Mouse (Mus musculus) heart, embryonic 15.5 days (tissue): ENCODE data around the gene Baiap2l2. TPM values are rescaled to one million over a fixed set of nuclear protein-coding genes. Genes with fewer than 3 reads are reported as not detected.

ENCODE experiments used
- ATAC-seq: fragments of 200-750 bp; cut with Nextera tagmentation; replicated peaks from 2 replicates; pipeline ENCODE4 v1.8.0; 2017; ENCODE audit warnings: low read depth, moderate TSS enrichment; ENCODE audit not compliant: insufficient number of reproducible peaks, insufficient read depth, low FRiP score
- H3K27ac ChIP-seq: fragments of 300-500 bp; sonication (generic); 2 replicates; pipeline ENCODE4 v1.5.1; 2015; ENCODE audit warnings: mild to moderate bottlenecking, inconsistent platforms
- H3K27me3 ChIP-seq: fragments of 300-500 bp; sonication (generic); 2 replicates; pipeline ENCODE4 v1.6.1; 2015; ENCODE audit warnings: inconsistent platforms
- H3K36me3 ChIP-seq: fragments of 300-500 bp; sonication (generic); 2 replicates; pipeline ENCODE4 v1.6.1; 2015; ENCODE audit warnings: mild to moderate bottlenecking, inconsistent platforms
- H3K4me1 ChIP-seq: fragments of 300-500 bp; sonication (generic); replicated peaks from 2 replicates; pipeline ENCODE4 v1.6.1; 2015; ENCODE audit warnings: inconsistent platforms
- H3K4me2 ChIP-seq: fragments of 300-500 bp; sonication (generic); 2 replicates; pipeline ENCODE4 v1.6.1; 2015; ENCODE audit warnings: inconsistent platforms, mild to moderate bottlenecking, moderate library complexity
- H3K4me3 ChIP-seq: fragments of 300-500 bp; sonication (generic); 2 replicates; pipeline ENCODE4 v1.5.1; 2015; ENCODE audit warnings: mild to moderate bottlenecking, inconsistent platforms
- H3K9ac ChIP-seq: fragments of 300-500 bp; sonication (generic); 2 replicates; pipeline ENCODE4 v1.6.1; 2015; ENCODE audit warnings: mild to moderate bottlenecking, inconsistent platforms
- H3K9me3 ChIP-seq: fragments of 300-500 bp; sonication (generic); replicated peaks from 2 replicates; pipeline ENCODE4 v1.6.1; 2016; ENCODE audit warnings: inconsistent platforms
- WGBS: fragments of 180-500 bp; shearing (Covaris S2); methylation state at CpG from one replicate; pipeline ENCODE4 v1.1.7; 2015; ENCODE audit warnings: mixed read lengths; 5-methylcytosine and 5-hydroxymethylcytosine counted together
- polyA plus RNA-seq: library from polyadenylated mRNA; unstranded; fragments of >200 nt; fragmentation: Nextera tagmentation; extraction: Ambion mirVana; gene quantifications from 2 replicates; pipeline ENCODE4 v1.2.1, GENCODE M21; 2015

Gene Baiap2l2
- polyA plus RNA-seq, 1 experiment from 2014 or later, result 9.9 TPM

DNA sequence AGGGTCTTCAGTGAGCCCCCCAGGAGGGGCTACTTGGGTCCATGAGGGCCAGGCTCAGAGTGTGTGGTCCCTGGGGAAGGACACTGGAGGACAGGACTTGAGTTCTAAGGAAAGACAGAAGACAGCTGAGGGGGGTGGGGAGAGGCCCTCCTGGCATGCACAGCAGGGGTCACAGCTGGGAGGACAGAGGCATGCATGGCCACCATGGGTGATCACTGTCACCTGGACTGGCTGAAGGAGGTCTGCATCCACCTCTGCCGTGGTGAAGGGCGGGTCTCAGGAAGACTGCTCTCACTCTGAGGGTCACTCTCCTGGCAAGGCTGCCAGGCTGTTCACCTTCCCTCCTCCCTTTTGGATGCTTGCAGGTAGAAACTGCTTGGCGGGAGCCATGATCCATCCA, 39.0 kb upstream of the Baiap2l2 start:
- Histone ChIP-seq H3K4me2 (no peak overlapping the region), H3K9me3 (no peaks in the 10 kb centered on the region), H3K4me3 (no peak overlapping the region), H3K36me3 (no peaks in the 10 kb centered on the region), H3K27ac (peak overlapping the region; percentile 83), H3K4me1 (peaks cover 56% of the 10 kb centered on the region), H3K9ac (no peak overlapping the region), H3K27me3 (no peaks in the 10 kb centered on the region)
- 91% methylated on average over 3 of the region's 3 CpGs for WGBS
- ATAC-seq, result no peak

GRCm38 (mm10) chr15:79323791-79324155, 38.4 kb upstream of the Baiap2l2 start:
- H3K4me2 ChIP-seq, result 0 out of 2 replicates have a peak overlapping the region, but pooled peaks have one; percentile 13
- H3K27ac ChIP-seq, result peak overlapping the region; percentile 83
- H3K36me3 ChIP-seq, result no peaks in the 10 kb centered on the region
- WGBS, result 42% methylated on average over 4 of the region's 4 CpGs
- H3K9me3 ChIP-seq, result no peaks in the 10 kb centered on the region
- no peak for ATAC-seq
- H3K4me1 ChIP-seq, result peaks cover 56% of the 10 kb centered on the region
- no peaks in the 10 kb centered on the region for H3K27me3 ChIP-seq
- H3K4me3 ChIP-seq, result no peak overlapping the region
- H3K9ac ChIP-seq, result no peak overlapping the region

- H3K27me3 ChIP-seq, result no peaks in the 10 kb centered on the region
- H3K27ac ChIP-seq, result peak overlapping the region; percentile 83
- peaks cover 56% of the 10 kb centered on the region for H3K4me1 ChIP-seq
- ATAC-seq, result no peak; the same call in 1 of the 2 replicates
- peak overlapping the region; percentile 13; the same call in 1 of the 2 replicates for H3K4me2 ChIP-seq
- no peaks in the 10 kb centered on the region for H3K36me3 ChIP-seq
- H3K9ac ChIP-seq, result no peak overlapping the region
- 54% methylated on average over 6 of the region's 6 CpGs for WGBS
- no peak overlapping the region for H3K4me3 ChIP-seq
- H3K9me3 ChIP-seq, result no peaks in the 10 kb centered on the region
Observed at GRCm38 (mm10) chr15:79322991-79323790, 37.9 kb upstream of the Baiap2l2 start.

DNA sequence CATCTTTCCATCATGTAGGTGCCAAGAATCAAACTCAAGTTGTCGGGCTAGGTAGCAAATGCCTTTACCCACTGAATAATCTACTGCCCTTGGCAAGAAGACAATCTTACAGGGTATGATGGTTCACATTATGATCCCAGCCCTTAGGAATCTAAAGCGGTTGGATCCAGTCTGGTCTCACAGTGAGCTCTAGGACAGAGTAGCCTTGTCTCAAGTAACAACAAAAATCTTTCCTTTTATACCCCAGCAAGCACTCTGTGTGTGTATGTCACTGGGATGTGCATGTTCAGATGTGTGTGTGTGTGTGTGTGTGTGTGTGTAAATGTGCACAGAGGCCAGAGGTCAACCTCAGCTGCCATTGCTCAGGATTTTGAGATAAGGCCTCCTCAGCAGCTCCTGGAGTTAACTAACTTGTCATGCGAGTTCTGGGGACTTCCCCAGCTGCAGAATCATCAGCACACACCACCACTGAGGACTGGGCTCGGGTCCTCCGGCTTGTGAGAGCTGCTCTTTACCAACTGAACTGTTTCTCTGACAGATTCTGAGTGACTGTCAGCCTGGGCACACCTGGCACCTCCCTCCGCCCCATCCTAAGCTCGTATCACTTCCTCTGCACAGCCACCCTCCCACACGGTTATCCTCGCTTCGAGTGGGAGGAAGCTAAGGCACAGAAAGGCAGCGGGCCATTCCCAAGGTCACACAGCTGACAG, 37.1 kb upstream of the Baiap2l2 start:
- 41% methylated on average over 11 of the region's 11 CpGs for WGBS
- Histone ChIP-seq H3K4me1 (peaks cover 54% of the 10 kb centered on the region), H3K27ac (peak overlapping the region; percentile 83), H3K9ac (no peak overlapping the region), H3K36me3 (no peaks in the 10 kb centered on the region), H3K4me3 (no peak overlapping the region), H3K27me3 (no peaks in the 10 kb centered on the region), H3K9me3 (no peaks in the 10 kb centered on the region), H3K4me2 (0 out of 2 replicates have a peak overlapping the region, but pooled peaks have one; percentile 13)
- ATAC-seq, result no peak

DNA sequence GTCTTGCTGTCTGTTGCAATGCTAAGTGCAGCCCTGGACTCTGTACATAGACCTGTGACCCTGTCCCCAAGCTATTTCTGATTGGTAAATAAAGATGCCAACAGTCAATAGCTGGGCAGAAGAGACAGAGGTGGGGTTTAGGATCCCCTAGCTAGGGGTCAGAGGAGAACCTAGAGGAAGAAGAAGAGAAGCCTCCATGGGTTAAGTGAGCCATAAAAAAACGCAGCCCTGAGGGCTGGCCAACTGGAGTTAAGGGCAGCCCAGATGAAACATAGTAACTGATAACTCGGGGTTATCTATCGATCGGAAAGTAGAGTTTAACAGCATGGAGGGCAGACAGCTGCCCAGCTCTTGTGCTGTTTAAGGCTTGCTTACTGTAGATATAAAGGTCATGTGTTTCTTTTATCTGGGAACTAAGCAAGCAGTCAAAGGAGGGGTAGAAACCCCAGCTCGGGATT, 36.4 kb upstream of the Baiap2l2 start:
- Histone ChIP-seq H3K9me3 (no peaks in the 10 kb centered on the region), H3K9ac (no peak overlapping the region), H3K4me2 (no peak overlapping the region), H3K27ac (peak overlapping the region; percentile 83; the same call in 1 of the 2 replicates), H3K27me3 (no peaks in the 10 kb centered on the region), H3K4me3 (no peak overlapping the region), H3K4me1 (peaks cover 48% of the 10 kb centered on the region), H3K36me3 (no peaks in the 10 kb centered on the region)
- no peak for ATAC-seq
- 47% methylated on average over 5 of the region's 5 CpGs for WGBS

- H3K36me3 ChIP-seq, result peaks cover 13% of the 10 kb centered on the region; the same call in 1 of the 2 replicates
- ATAC-seq, result no peak
- 51% methylated on average over 8 of the region's 8 CpGs for WGBS
- H3K4me1 ChIP-seq, result no peaks in the 10 kb centered on the region
- no peaks in the 10 kb centered on the region for H3K27me3 ChIP-seq
- H3K4me3 ChIP-seq, result no peak overlapping the region
- no peak overlapping the region for H3K4me2 ChIP-seq
- no peaks in the 10 kb centered on the region for H3K9me3 ChIP-seq
- H3K9ac ChIP-seq, result no peak overlapping the region
- no peak overlapping the region for H3K27ac ChIP-seq
Observed at GRCm38 (mm10) chr15:79313848-79314369, 28.6 kb upstream of the Baiap2l2 start.

DNA sequence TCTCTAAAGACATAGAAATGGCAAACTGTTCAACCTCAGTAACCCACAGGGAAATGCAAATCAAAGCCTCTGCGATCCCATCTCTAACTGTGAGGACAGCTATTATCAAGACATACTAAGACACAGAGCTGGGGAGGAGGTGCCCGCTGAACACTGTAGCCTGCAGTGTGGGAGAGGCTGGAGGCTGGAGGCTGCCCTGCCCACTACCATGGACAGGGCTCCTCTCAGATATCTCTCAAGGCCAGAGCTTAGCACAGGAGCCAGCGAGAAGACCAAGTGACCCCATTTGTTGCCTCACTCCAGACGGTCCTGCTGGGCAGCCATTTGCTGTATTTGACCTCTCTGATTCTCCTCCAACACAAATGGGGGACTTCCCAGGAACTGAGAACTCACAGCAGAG, 22.5 kb upstream of the Baiap2l2 start:
- WGBS, result 45% methylated on average over 4 of the region's 4 CpGs
- Histone ChIP-seq H3K36me3 (peaks cover 21% of the 10 kb centered on the region), H3K4me3 (no peak overlapping the region), H3K9ac (no peak overlapping the region), H3K9me3 (no peaks in the 10 kb centered on the region), H3K4me1 (no peaks in the 10 kb centered on the region), H3K27ac (no peak overlapping the region), H3K27me3 (no peaks in the 10 kb centered on the region; the same call in 1 of the 2 replicates), H3K4me2 (no peak overlapping the region)
- no peak for ATAC-seq

- no peak for ATAC-seq
- H3K9me3 ChIP-seq, result no peaks in the 10 kb centered on the region
- no peak overlapping the region for H3K4me2 ChIP-seq
- no peaks in the 10 kb centered on the region for H3K4me1 ChIP-seq
- H3K36me3 ChIP-seq, result peaks cover 15% of the 10 kb centered on the region
- no peak overlapping the region for H3K4me3 ChIP-seq
- 61% methylated on average over 23 of the region's 23 CpGs for whole genome bisulfite sequencing
- no peaks in the 10 kb centered on the region; the same call in 1 of the 2 replicates for H3K27me3 ChIP-seq
- H3K27ac ChIP-seq, result no peak overlapping the region
- no peak overlapping the region for H3K9ac ChIP-seq
Observed at GRCm38 (mm10) chr15:79306043-79306637, 20.8 kb upstream of the Baiap2l2 start.

DNA sequence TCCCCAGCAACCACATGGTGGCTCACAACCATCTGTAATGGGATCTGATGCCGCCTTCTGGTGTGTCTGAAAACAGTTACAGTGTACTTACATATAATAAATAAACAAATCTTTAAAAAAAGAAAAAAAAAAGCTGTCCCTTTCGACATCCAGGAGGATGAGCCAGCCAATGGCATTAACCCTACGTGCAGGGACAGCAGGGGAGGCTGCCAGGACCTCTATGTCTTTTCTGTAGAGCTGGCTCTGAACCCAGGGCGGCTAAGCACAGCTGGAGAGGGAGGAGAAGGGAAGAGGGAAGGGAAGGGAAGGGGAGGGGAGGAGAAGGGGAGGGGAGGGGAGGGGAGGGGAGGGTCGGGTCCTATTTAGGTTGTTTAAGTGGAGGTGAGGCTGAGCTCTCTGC, 19.5 kb upstream of the Baiap2l2 start:
- 59% methylated on average over 4 of the region's 5 CpGs for WGBS
- Histone ChIP-seq H3K4me1 (no peaks in the 10 kb centered on the region), H3K9ac (no peak overlapping the region), H3K4me2 (no peak overlapping the region), H3K9me3 (no peaks in the 10 kb centered on the region), H3K27me3 (no peaks in the 10 kb centered on the region; the same call in 1 of the 2 replicates), H3K27ac (no peak overlapping the region), H3K4me3 (no peak overlapping the region), H3K36me3 (peaks cover 8% of the 10 kb centered on the region)
- ATAC-seq, result no peak

DNA sequence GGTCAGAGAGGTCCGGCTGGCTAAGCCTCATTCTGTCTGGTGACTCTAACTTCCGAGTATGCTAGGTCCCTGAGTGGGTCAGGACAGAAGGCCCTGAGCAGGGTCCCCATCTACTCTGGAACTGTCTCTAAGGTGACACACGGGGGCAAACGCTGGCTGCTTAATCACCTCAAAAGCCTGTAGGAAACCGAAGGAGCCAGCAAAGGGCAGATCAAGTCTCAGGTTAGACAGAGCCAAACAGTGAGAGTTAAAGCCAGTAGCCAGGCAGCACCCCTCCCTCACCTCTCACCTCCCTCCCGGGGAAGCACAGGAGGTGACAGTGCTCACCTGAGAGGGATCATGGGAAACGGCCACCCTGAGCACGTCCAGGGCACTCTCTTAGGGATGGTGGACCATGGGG, 18.4 kb upstream of the Baiap2l2 start:
- Histone ChIP-seq H3K36me3 (peaks cover 8% of the 10 kb centered on the region), H3K4me3 (no peak overlapping the region), H3K27me3 (no peaks in the 10 kb centered on the region; the same call in 1 of the 2 replicates), H3K9me3 (no peaks in the 10 kb centered on the region), H3K27ac (no peak overlapping the region), H3K4me2 (no peak overlapping the region), H3K9ac (no peak overlapping the region), H3K4me1 (no peaks in the 10 kb centered on the region)
- no peak for ATAC-seq
- WGBS, result 76% methylated on average over 8 of the region's 8 CpGs

DNA sequence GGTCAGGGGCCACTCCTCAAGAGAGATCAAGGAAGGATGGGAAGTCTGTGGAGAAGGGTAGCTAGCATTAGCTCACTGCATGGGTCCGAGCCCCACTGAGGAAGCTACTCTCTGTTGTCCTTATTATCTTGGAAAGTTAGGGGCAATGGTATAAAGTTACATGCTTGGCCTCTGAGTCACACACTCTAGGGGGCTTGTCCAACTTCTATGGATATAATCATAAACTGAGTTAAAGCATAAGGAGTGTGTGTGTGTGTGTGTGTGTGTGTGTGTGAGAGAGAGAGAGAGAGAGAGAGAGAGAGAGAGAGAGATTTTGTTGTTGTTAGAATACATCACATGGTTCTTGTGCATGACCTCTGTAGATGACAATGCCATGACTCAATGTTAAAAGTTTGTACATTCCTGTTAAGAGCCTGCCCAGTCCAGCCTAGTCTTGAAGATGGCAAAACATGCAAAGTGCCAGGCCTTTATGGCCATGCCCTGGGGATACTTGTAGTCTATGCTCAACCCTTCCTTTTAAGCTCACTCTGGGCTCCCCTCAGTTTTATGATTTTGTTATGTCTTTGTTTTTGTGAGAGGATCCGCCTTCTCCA, 14.3 kb upstream of the Baiap2l2 start:
- H3K27ac ChIP-seq, result no peak overlapping the region
- H3K9me3 ChIP-seq, result no peaks in the 10 kb centered on the region
- H3K4me3 ChIP-seq, result no peak overlapping the region
- WGBS, result 76% methylated on average over 2 of the region's 2 CpGs
- no peaks in the 10 kb centered on the region for H3K4me1 ChIP-seq
- H3K9ac ChIP-seq, result no peak overlapping the region
- no peak overlapping the region for H3K4me2 ChIP-seq
- ATAC-seq, result no peak
- no peaks in the 10 kb centered on the region for H3K27me3 ChIP-seq
- no peaks in the 10 kb centered on the region for H3K36me3 ChIP-seq
